Mouse (Mus musculus) adrenal gland, postnatal 36 days (tissue): ENCODE measurements around the gene Psg21. TPM values are rescaled to one million over a fixed set of nuclear protein-coding genes. Genes with fewer than 3 reads are reported as not detected.
"Not testable (repeated sequence)": the region's sequence is repeated elsewhere in the genome, so short reads cannot be mapped to it uniquely, and the experiment has no call there.

Experiments used
- DNase-seq, 2 experiments: peaks; one replicate each; pipeline ENCODE4 v3.0.0; 2021; ENCODE audit warnings: mixed read lengths in 1 of 2
- long read RNA-seq, 2 experiments: library from polyadenylated mRNA; stranded (forward); transcript quantifications; one replicate each; pipeline ENCODE4 v2.0.0; 2021; ENCODE audit warnings: borderline sequencing depth in 2 of 2
- total RNA-seq, 2 experiments: library from RNA; stranded (reverse); gene quantifications; 2 replicates each; pipeline ENCODE4 v1.2.3; 2021

Gene Psg21
- not detected for total RNA-seq
- long read RNA-seq, experiment 1 = 0 reads
- long read RNA-seq, experiment 2 = 0 reads

- DNase-seq = not testable (repeated sequence)
These were observed at the start of gene Psg21 for GRCm38 (mm10) chr7:18656625-18657024. Psg21 (minus strand) TSS chr7:18656725.

- DNase-seq = no peak
These were observed 29.6 kb upstream of the Psg21 start, which contains the start of gene Psg20 for GRCm38 (mm10) chr7:18686085-18686484. Psg20 (minus strand) TSS chr7:18686185.

DNA sequence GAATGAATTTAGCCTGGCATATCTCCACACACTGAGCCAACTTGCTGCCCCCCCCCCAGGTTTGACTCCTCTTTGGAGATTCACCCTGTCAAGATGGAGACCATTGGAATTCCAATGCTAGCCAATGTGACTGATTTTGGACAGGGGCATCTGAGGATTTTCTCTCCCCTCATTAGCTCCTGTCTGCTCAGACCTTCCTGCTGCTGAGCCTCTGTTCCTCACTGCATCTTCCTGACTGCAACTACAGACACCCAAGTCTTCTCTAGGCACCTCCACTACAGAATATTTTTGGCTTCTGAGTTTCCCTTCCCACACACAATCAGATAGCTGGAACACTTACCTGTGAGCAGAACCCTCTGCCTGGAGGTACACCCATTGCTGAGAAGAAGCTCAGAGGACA, 29.1 kb upstream of the Psg21 start:
- DNase-seq = no peak

GRCm38 (mm10) chr7:18679772-18680171, 23.2 kb upstream of the Psg21 start:
- peak in 1 of 2 experiments; percentile 4 for DNase-seq

DNA sequence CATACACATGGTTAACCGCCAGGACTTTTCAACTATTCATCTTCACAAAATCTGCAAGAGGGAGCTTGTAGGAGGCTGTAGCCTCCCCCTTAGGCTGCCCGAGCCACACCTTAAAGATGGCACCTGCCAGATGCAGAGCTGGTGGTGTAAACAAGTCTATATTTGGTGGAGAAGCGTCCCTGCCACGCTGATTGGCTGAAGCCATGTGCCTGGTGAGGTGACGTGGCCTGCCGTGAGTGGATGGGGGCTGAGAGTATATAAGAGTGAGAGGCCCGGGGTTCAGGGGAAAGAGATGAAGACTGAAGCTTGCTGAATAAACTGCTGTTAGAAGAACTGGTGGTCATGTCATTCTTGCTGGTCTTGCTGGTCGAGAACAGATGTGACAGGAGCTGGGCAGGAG, 29.6 kb downstream of the Psg21 start:
- DNase-seq = not testable (repeated sequence)

GRCm38 (mm10) chr7:18616401-18616800, 40.1 kb downstream of the Psg21 start, which contains the start of gene Psg23:
Psg23 (minus strand) TSS chr7:18616501.
- DNase-seq = not testable (repeated sequence)

Other genes with a start within 250 kb of the Psg21 start
- gene Psg28, start 224.7 kb downstream of the Psg21 start, total RNA-seq = not detected
- not detected for gene Psg26, start 172.5 kb downstream of the Psg21 start, total RNA-seq
- gene Psg25, start 124.5 kb downstream of the Psg21 start, total RNA-seq = not detected
- gene Psg27, start 89.4 kb downstream of the Psg21 start, total RNA-seq = not detected
- not detected for gene Psg23, start 40.2 kb downstream of the Psg21 start, total RNA-seq
- gene Psg20, start 29.5 kb upstream of the Psg21 start, total RNA-seq = not detected
- gene Psg22, start 61.4 kb upstream of the Psg21 start, total RNA-seq = not detected
- gene Psg19, start 141.8 kb upstream of the Psg21 start, total RNA-seq = not detected
- gene Psg17, start 164.9 kb upstream of the Psg21 start, total RNA-seq = not detected
- gene Mill2, start 183.2 kb upstream of the Psg21 start, total RNA-seq = 1 to 10 TPM; 5.4 to 7.2 TPM
- gene Pglyrp1, start 214.6 kb upstream of the Psg21 start, total RNA-seq = 1 to 10 TPM in 1 of 2 experiments, under 1 TPM in 1; 0.56 to 1.3 TPM